Comparison of ENCODE assay signal across 19 mouse cellular contexts in the genomic region with DNA sequence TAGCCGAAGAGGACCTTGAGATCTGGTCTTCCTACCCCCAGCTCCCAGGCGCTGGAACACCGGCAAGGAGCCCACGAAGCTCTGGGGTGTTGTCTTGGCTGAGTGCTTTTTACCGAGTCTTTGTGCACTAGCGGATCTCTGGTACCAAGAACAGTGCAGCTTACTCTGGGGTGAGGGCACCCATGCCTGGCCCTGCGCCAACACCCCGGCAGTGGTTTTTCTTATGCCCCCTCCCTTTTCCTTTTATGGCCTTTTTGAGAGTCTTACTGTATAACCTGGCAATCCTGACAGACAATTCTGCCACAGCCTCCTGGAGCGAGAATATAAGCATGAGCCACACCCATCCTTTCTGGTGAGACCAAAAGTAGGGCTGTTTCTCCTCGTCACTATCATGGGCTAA. TPM values are rescaled to one million over a fixed set of nuclear protein-coding genes. Genes with fewer than 3 reads are reported as not detected.
"Had no signal": no experiment of that assay in that cellular context is flagged by ENCODE, and none has a peak within 500 bp of the region (broad histone marks: within the 10 kb centered on the region; RNA-seq: fewer than 3 reads in every experiment).

No protein-coding gene starts in this region.

- DNase-seq: kidney, postnatal 4 days; liver; liver, embryonic 13.5 days; liver, postnatal 0 days; lung, postnatal 14 days had no signal

- H3K4me2 ChIP-seq: liver, embryonic 13.5 days; lung, embryonic 15.5 days; midbrain, embryonic 12.5 days; neural tube, embryonic 12.5 days had no signal

- H3K4me1 ChIP-seq: lung, embryonic 15.5 days; midbrain, embryonic 12.5 days; neural tube, embryonic 12.5 days had no signal

- H3K9me3 ChIP-seq: liver, embryonic 13.5 days; lung, embryonic 15.5 days; megakaryocyte, embryonic 14.5 days; midbrain, embryonic 12.5 days; neural tube, embryonic 12.5 days had no signal

- H3K4me3 ChIP-seq: left cerebral cortex, adult 2 months; liver, embryonic 13.5 days; lung, embryonic 15.5 days; megakaryocyte, embryonic 14.5 days; midbrain, embryonic 12.5 days; myocyte; neural tube, embryonic 12.5 days had no signal

- ATAC-seq: inflammation-experienced regulatory T-cells, adult 6 months; intestine, postnatal 0 days; liver, postnatal 0 days had no signal

- H3K27ac ChIP-seq: kidney, postnatal 0 days; left cerebral cortex, adult 2 months; liver, embryonic 13.5 days; lung, embryonic 15.5 days; macrophage; midbrain, embryonic 12.5 days; neural tube, embryonic 12.5 days had no signal

- H3K9ac ChIP-seq: liver, embryonic 13.5 days; liver, postnatal 0 days; lung, embryonic 15.5 days; midbrain, embryonic 12.5 days; neural tube, embryonic 12.5 days had no signal

- H3K27me3 ChIP-seq: liver, embryonic 13.5 days; lung, embryonic 15.5 days; megakaryocyte, embryonic 14.5 days; midbrain, embryonic 12.5 days; neural tube, embryonic 12.5 days had no signal

RNA-seq across cellular contexts. Expression of gene Gm5475, which starts 56.4 kb away (rescaled TPM):
- total RNA-seq: layer of hippocampus, postnatal 25 days; left cerebral cortex, adult 2 months; neutrophil, adult 5-6 weeks had no signal
- polyA plus RNA-seq: limb, embryonic 11.5 days; liver, embryonic 13.5 days; macrophage; spleen, adult 2 months had no signal
